Mouse (Mus musculus) intestine, postnatal 0 days (tissue): ENCODE measurements at regions not wholly inside any gene's neighbourhood (a gene's known extent, or its start where the extent isn't known, plus 50 kb on each side); places are given as distances from the start of the nearest gene placed in this dataset.

Experiments used
- ATAC-seq: fragments of 200-750 bp; cut with Nextera tagmentation; 2 replicates; pipeline ENCODE4 v1.8.0; 2017; ENCODE audit warnings: mild to moderate bottlenecking, moderate TSS enrichment, moderate library complexity
- H3K27ac ChIP-seq: fragments of 300-500 bp; sonication (generic); 2 replicates; pipeline ENCODE4 v1.5.1; 2014; ENCODE audit warnings: mild to moderate bottlenecking, low read depth, low read length, moderate library complexity
- H3K27me3 ChIP-seq: fragments of 300-500 bp; sonication (generic); replicated peaks from 2 replicates; pipeline ENCODE4 v1.6.1; 2014; ENCODE audit warnings: low read length, mixed read lengths; ENCODE audit not compliant: control insufficient read depth, insufficient read depth
- H3K36me3 ChIP-seq: fragments of 300-500 bp; sonication (generic); 2 replicates; pipeline ENCODE4 v1.6.1; 2014; ENCODE audit warnings: mild to moderate bottlenecking, moderate library complexity; ENCODE audit not compliant: control insufficient read depth, insufficient read depth
- H3K4me1 ChIP-seq: fragments of 300-500 bp; sonication (generic); replicated peaks from 2 replicates; pipeline ENCODE4 v1.6.1; 2014; ENCODE audit warnings: antibody characterized with exemption, low read length, mixed read lengths; ENCODE audit not compliant: control insufficient read depth, insufficient read depth
- H3K4me2 ChIP-seq: fragments of 300-500 bp; sonication (generic); replicated peaks from 2 replicates; pipeline ENCODE4 v1.6.1; 2014; ENCODE audit warnings: low read depth, mild to moderate bottlenecking, moderate library complexity
- H3K4me3 ChIP-seq: fragments of 300-500 bp; sonication (generic); 2 replicates; pipeline ENCODE4 v1.5.1; 2014; ENCODE audit warnings: low read depth, low read length
- H3K9ac ChIP-seq: fragments of 300-500 bp; sonication (generic); 2 replicates; pipeline ENCODE4 v1.6.1; 2014; ENCODE audit warnings: mild to moderate bottlenecking, low read depth, low read length
- H3K9me3 ChIP-seq: fragments of 300-500 bp; sonication (generic); 2 replicates; pipeline ENCODE4 v1.6.1; 2016; ENCODE audit warnings: mixed run types; ENCODE audit not compliant: control insufficient read depth
- CTCF ChIP-seq: sonication (generic); IDR thresholded peaks from 2 replicates; pipeline ENCODE4 v1.5.1; 2016; ENCODE audit warnings: low read depth, mild to moderate bottlenecking, control low read depth, antibody characterized with exemption, moderate library complexity
- WGBS: fragments of 180-500 bp; shearing (Covaris S2); extraction: QIAGEN DNeasy Blood & Tissue Kit; methylation state at CpG from one replicate; pipeline ENCODE4 v1.1.7; 2014; 5-methylcytosine and 5-hydroxymethylcytosine counted together

GRCm38 (mm10) chr5:45278571-45278970 lies 171.5 kb downstream of the Qdpr start:
- Histone ChIP-seq H3K27me3 (no peaks in the 10 kb centered on the region), H3K36me3 (no peaks in the 10 kb centered on the region), H3K4me2 (peak overlapping the region; percentile 65), H3K9ac (no peak overlapping the region), H3K9me3 (no peaks in the 10 kb centered on the region), H3K27ac (no peak overlapping the region), H3K4me3 (peak overlapping the region; percentile 32), H3K4me1 (no peaks in the 10 kb centered on the region)
- TF ChIP-seq CTCF: peak; percentile 87
- 2% methylated on average over 9 of the region's 9 CpGs for WGBS
- peak; percentile 75 for ATAC-seq

DNA sequence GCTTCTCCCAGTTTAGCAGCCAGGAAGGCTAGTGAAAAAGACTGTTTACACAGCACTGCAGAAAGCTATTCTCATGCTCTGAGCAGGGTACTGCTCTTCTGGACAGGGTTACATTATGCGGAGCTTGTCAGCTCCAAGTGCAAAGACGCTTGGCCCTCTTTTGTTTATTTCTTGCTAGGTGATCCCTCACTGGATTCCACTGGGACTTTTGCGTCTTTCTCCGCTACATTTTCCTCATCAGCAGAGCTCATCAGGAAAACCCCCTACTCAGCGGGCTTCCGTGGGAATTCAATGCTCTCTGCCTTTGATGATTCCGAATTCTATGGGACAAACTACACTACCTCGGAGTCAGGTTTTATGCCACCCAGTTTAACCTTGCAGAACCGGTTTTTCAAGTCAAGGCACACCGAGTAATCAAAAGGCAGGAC lies 172.0 kb downstream of the Qdpr start:
- peak overlapping the region; percentile 65 for H3K4me2 ChIP-seq
- TF ChIP-seq CTCF: no peak
- no peaks in the 10 kb centered on the region for H3K36me3 ChIP-seq
- H3K27ac ChIP-seq: no peak overlapping the region
- peak overlapping the region; percentile 32 for H3K4me3 ChIP-seq
- no peaks in the 10 kb centered on the region for H3K27me3 ChIP-seq
- ATAC-seq: peak; percentile 63
- no peaks in the 10 kb centered on the region for H3K9me3 ChIP-seq
- no peaks in the 10 kb centered on the region for H3K4me1 ChIP-seq
- H3K9ac ChIP-seq: peak overlapping the region; percentile 31; the same call in 1 of the 2 replicates
- WGBS: 3% methylated on average over 10 of the region's 10 CpGs

GRCm38 (mm10) chr5:45270679-45271078 lies 179.4 kb downstream of the Qdpr start:
- H3K4me1 ChIP-seq: no peaks in the 10 kb centered on the region
- H3K27me3 ChIP-seq: no peaks in the 10 kb centered on the region
- no peak overlapping the region for H3K27ac ChIP-seq
- TF ChIP-seq CTCF: no peak
- H3K4me2 ChIP-seq: no peak overlapping the region
- no peak for ATAC-seq
- H3K4me3 ChIP-seq: no peak overlapping the region
- H3K9me3 ChIP-seq: no peaks in the 10 kb centered on the region
- no peak overlapping the region for H3K9ac ChIP-seq
- WGBS: 84% methylated on average over 3 of the region's 3 CpGs
- H3K36me3 ChIP-seq: no peaks in the 10 kb centered on the region

DNA sequence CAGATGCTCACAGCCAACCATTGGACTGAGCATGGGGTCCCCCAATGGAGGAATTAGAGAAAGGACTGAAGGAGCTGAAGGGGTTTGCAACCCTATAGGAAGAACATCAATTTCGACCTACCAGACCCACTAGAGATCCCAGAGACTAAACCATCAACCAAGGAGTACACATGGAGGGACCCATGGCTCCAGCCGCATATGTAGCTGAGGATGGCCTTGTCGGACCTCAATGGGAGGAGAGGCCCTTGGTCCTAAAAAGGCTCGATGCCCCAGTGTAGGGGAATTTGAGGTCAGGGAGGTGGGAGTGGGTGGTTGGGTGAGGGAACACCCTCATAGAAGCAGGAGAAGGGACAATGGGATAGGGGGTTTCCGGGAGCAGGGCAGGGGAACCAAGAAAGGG lies 180.6 kb downstream of the Qdpr start:
- WGBS: 83% methylated on average over 5 of the region's 5 CpGs

GRCm38 (mm10) chr5:45266914-45267313 lies 183.1 kb downstream of the Qdpr start:
- Histone ChIP-seq H3K4me3 (no peak overlapping the region), H3K27me3 (no peaks in the 10 kb centered on the region), H3K27ac (no peak overlapping the region), H3K9me3 (no peaks in the 10 kb centered on the region), H3K4me2 (no peak overlapping the region), H3K9ac (no peak overlapping the region), H3K36me3 (no peaks in the 10 kb centered on the region), H3K4me1 (no peaks in the 10 kb centered on the region)
- TF ChIP-seq CTCF: no peak
- 58% methylated on average over 5 of the region's 5 CpGs for WGBS
- ATAC-seq: no peak

More for the DNA sequence above, 180.6 kb downstream of the Qdpr start:
- H3K36me3 ChIP-seq: no peaks in the 10 kb centered on the region
- H3K4me2 ChIP-seq: no peak overlapping the region
- no peak overlapping the region for H3K27ac ChIP-seq
- ATAC-seq: no peak
- H3K9me3 ChIP-seq: no peaks in the 10 kb centered on the region
- no peaks in the 10 kb centered on the region for H3K27me3 ChIP-seq
- H3K4me3 ChIP-seq: no peak overlapping the region
- no peak overlapping the region for H3K9ac ChIP-seq
- TF ChIP-seq CTCF: no peak
- no peaks in the 10 kb centered on the region for H3K4me1 ChIP-seq

GRCm38 (mm10) chr5:45258486-45258885 lies 191.6 kb downstream of the Qdpr start:
- ATAC-seq: no peak
- WGBS: 95% methylated on average over 1 of the region's 1 CpGs

More at GRCm38 (mm10) chr5:45258486-45258885, 191.6 kb downstream of the Qdpr start:
- Histone ChIP-seq H3K27me3 (no peaks in the 10 kb centered on the region), H3K9me3 (no peaks in the 10 kb centered on the region), H3K36me3 (no peaks in the 10 kb centered on the region), H3K9ac (no peak overlapping the region), H3K27ac (no peak overlapping the region), H3K4me2 (no peak overlapping the region), H3K4me3 (no peak overlapping the region), H3K4me1 (no peaks in the 10 kb centered on the region)
- no peak for TF ChIP-seq CTCF
